Mouse (Mus musculus): ENCODE measurements around the gene Zbtb39.

GRCm38 (mm10) chr10:127712736-127713135 lies 26.6 kb upstream of the Zbtb39 start:
- TF ChIP-seq CTCF (IDR thresholded peaks at IDR 0.05; ENCODE audit: borderline replicate concordance, control insufficient read depth, extremely low read depth, insufficient read depth, low read length, poor library complexity) = no peak
- no peak for TF ChIP-seq POLR2A (IDR thresholded peaks at IDR 0.05; ENCODE audit: control insufficient read depth, extremely low read depth, insufficient read depth, low read length, poor library complexity)

Data from thymus, adult 2 months (tissue).